Mouse (Mus musculus): ENCODE data around the gene Ppp2r2c. TPM values are rescaled to one million over a fixed set of nuclear protein-coding genes. Genes with fewer than 3 reads are reported as not detected.

The Ppp2r2c gene
- 11.3 and 12.2 TPM in 2 replicates for polyA plus RNA-seq (2015; fragmentation: Nextera tagmentation; extraction: Ambion mirVana)

- peaks cover 98% of the 10 kb centered on the region for H3K27me3 ChIP-seq
- H3K36me3 ChIP-seq, result no peaks in the 10 kb centered on the region
- peak within 1 kb of the TSS; percentile 63 for H3K4me2 ChIP-seq (replicated peaks)
- 0 out of 2 replicates have a peak, but pooled peaks cover 4% of the 10 kb centered on the region for H3K9me3 ChIP-seq
- H3K9ac ChIP-seq (replicated peaks), result peak within 1 kb of the TSS; percentile 72
- ATAC-seq, result peak; percentile 60
- peaks cover 23% of the 10 kb centered on the region; the same call in 1 of the 2 replicates for H3K4me1 ChIP-seq (replicated peaks)
- H3K4me3 ChIP-seq (replicated peaks), result peak within 1 kb of the TSS; percentile 56
- H3K27ac ChIP-seq, result peak within 1 kb of the TSS; percentile 20
- WGBS, result under 1% methylated on average over 80 of the region's 108 CpGs
Observed at GRCm38 (mm10) chr5:36868266-36869090, at the start of gene Ppp2r2c. Gene Ppp2r2c, plus strand, starts transcription at chr5:36868513.

GRCm38 (mm10) chr5:36819742-36820141 is 48.6 kb upstream of the Ppp2r2c start:
- Histone ChIP-seq H3K4me3 (replicated peaks) (no peak overlapping the region), H3K36me3 (peaks cover 29% of the 10 kb centered on the region), H3K27me3 (no peaks in the 10 kb centered on the region), H3K4me2 (replicated peaks) (no peak overlapping the region), H3K9ac (replicated peaks) (no peak overlapping the region), H3K9me3 (no peaks in the 10 kb centered on the region), H3K27ac (no peak overlapping the region), H3K4me1 (replicated peaks) (no peaks in the 10 kb centered on the region)
- 92% methylated on average over 5 of the region's 5 CpGs for WGBS
- ATAC-seq, result no peak

DNA sequence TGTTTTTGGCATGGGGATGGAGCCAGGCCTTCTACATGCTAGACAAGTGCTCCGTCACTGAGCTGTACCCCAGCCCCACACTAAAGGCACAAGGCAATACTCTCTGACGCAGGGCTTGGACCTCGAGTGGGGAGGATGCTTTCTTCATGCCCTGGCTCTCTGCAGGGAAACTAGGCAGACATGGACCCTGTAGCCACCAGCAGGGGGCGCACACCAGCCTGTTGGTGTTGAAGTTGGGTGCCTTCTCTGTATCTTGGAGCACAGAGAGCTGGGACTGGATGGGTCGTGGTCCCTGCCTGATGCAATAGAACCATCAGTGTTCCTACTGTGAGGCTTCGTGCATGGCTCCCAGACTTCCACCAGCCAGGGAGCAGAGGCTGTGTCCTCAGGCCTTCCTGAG is 48.2 kb upstream of the Ppp2r2c start:
- H3K4me1 ChIP-seq (replicated peaks), result no peaks in the 10 kb centered on the region
- no peak overlapping the region for H3K9ac ChIP-seq (replicated peaks)
- no peaks in the 10 kb centered on the region for H3K9me3 ChIP-seq
- no peak for ATAC-seq
- no peak overlapping the region for H3K4me3 ChIP-seq (replicated peaks)
- H3K27ac ChIP-seq, result no peak overlapping the region
- 42% methylated on average over 6 of the region's 6 CpGs for WGBS
- H3K36me3 ChIP-seq, result peaks cover 27% of the 10 kb centered on the region
- H3K27me3 ChIP-seq, result no peaks in the 10 kb centered on the region
- H3K4me2 ChIP-seq (replicated peaks), result no peak overlapping the region

GRCm38 (mm10) chr5:36822907-36823306 is 45.4 kb upstream of the Ppp2r2c start:
- Histone ChIP-seq H3K36me3 (peaks cover 45% of the 10 kb centered on the region), H3K27ac (no peak overlapping the region), H3K9ac (replicated peaks) (no peak overlapping the region), H3K4me1 (replicated peaks) (no peaks in the 10 kb centered on the region), H3K27me3 (no peaks in the 10 kb centered on the region), H3K4me3 (replicated peaks) (no peak overlapping the region), H3K9me3 (no peaks in the 10 kb centered on the region), H3K4me2 (replicated peaks) (no peak overlapping the region)
- ATAC-seq, result no peak
- WGBS, result 92% methylated on average over 4 of the region's 4 CpGs

GRCm38 (mm10) chr5:36829098-36829497 is 39.2 kb upstream of the Ppp2r2c start:
- ATAC-seq, result no peak
- WGBS, result 82% methylated on average over 4 of the region's 4 CpGs
- Histone ChIP-seq H3K4me2 (replicated peaks) (no peak overlapping the region), H3K27ac (no peak overlapping the region), H3K36me3 (peaks cover 19% of the 10 kb centered on the region), H3K9me3 (no peaks in the 10 kb centered on the region), H3K27me3 (no peaks in the 10 kb centered on the region), H3K4me1 (replicated peaks) (peaks cover 10% of the 10 kb centered on the region), H3K9ac (replicated peaks) (no peak overlapping the region), H3K4me3 (replicated peaks) (no peak overlapping the region)

- Histone ChIP-seq H3K4me2 (replicated peaks) (peak within 1 kb of the TSS; percentile 69), H3K36me3 (peaks cover 19% of the 10 kb centered on the region), H3K9ac (replicated peaks) (peak within 1 kb of the TSS; percentile 66), H3K27me3 (no peaks in the 10 kb centered on the region), H3K27ac (peak within 1 kb of the TSS; percentile 9; the same call in 1 of the 2 replicates), H3K4me3 (replicated peaks) (peak within 1 kb of the TSS; percentile 54), H3K4me1 (replicated peaks) (peaks cover 10% of the 10 kb centered on the region), H3K9me3 (no peaks in the 10 kb centered on the region)
- WGBS, result 3% methylated on average over 46 of the region's 46 CpGs
- peak; percentile 90 for ATAC-seq
Observed at GRCm38 (mm10) chr5:36829913-36830879, 38.1 kb upstream of the Ppp2r2c start, which contains the start of gene Man2b2. Gene Man2b2, minus strand, starts transcription at chr5:36830653.

GRCm38 (mm10) chr5:36831272-36831671 is 37.0 kb upstream of the Ppp2r2c start:
- Histone ChIP-seq H3K4me3 (replicated peaks) (no peak overlapping the region), H3K9ac (replicated peaks) (no peak overlapping the region), H3K27me3 (no peaks in the 10 kb centered on the region), H3K4me2 (replicated peaks) (peak overlapping the region; percentile 69; the same call in 1 of the 2 replicates), H3K4me1 (replicated peaks) (peaks cover 10% of the 10 kb centered on the region), H3K9me3 (no peaks in the 10 kb centered on the region), H3K27ac (no peak overlapping the region), H3K36me3 (0 out of 2 replicates have a peak, but pooled peaks cover 10% of the 10 kb centered on the region)
- WGBS, result 58% methylated on average over 7 of the region's 7 CpGs
- ATAC-seq, result 0 out of 2 replicates have a peak, but pooled peaks have one; percentile 14

- H3K4me3 ChIP-seq (replicated peaks), result no peak overlapping the region
- H3K9ac ChIP-seq (replicated peaks), result no peak overlapping the region
- no peak overlapping the region for H3K27ac ChIP-seq
- H3K4me1 ChIP-seq (replicated peaks), result peaks cover 3% of the 10 kb centered on the region
- peak; percentile 57; the same call in 1 of the 2 replicates for ATAC-seq
- H3K4me2 ChIP-seq (replicated peaks), result no peak overlapping the region
- WGBS, result 2% methylated on average over 6 of the region's 6 CpGs
- no peaks in the 10 kb centered on the region for H3K36me3 ChIP-seq
- H3K27me3 ChIP-seq, result 0 out of 2 replicates have a peak, but pooled peaks cover 5% of the 10 kb centered on the region
- H3K9me3 ChIP-seq, result no peaks in the 10 kb centered on the region
Observed at GRCm38 (mm10) chr5:36835933-36836332, 32.4 kb upstream of the Ppp2r2c start.

GRCm38 (mm10) chr5:36839032-36839431 is 29.3 kb upstream of the Ppp2r2c start:
- Histone ChIP-seq H3K9ac (replicated peaks) (0 out of 2 replicates have a peak overlapping the region, but pooled peaks have one; percentile 14), H3K27ac (no peak overlapping the region), H3K4me3 (replicated peaks) (no peak overlapping the region), H3K36me3 (no peaks in the 10 kb centered on the region), H3K27me3 (0 out of 2 replicates have a peak, but pooled peaks cover 5% of the 10 kb centered on the region), H3K4me2 (replicated peaks) (no peak overlapping the region), H3K9me3 (no peaks in the 10 kb centered on the region), H3K4me1 (replicated peaks) (no peaks in the 10 kb centered on the region)
- 96% methylated on average over 2 of the region's 2 CpGs for WGBS
- ATAC-seq, result no peak

GRCm38 (mm10) chr5:36839602-36840001 is 28.7 kb upstream of the Ppp2r2c start:
- Histone ChIP-seq H3K9ac (replicated peaks) (0 out of 2 replicates have a peak overlapping the region, but pooled peaks have one; percentile 14), H3K4me1 (replicated peaks) (0 out of 2 replicates have a peak, but pooled peaks cover 4% of the 10 kb centered on the region), H3K27me3 (0 out of 2 replicates have a peak, but pooled peaks cover 5% of the 10 kb centered on the region), H3K27ac (no peak overlapping the region), H3K36me3 (no peaks in the 10 kb centered on the region), H3K4me2 (replicated peaks) (no peak overlapping the region), H3K9me3 (no peaks in the 10 kb centered on the region), H3K4me3 (replicated peaks) (no peak overlapping the region)
- no peak for ATAC-seq
- 82% methylated on average over 8 of the region's 8 CpGs for WGBS

DNA sequence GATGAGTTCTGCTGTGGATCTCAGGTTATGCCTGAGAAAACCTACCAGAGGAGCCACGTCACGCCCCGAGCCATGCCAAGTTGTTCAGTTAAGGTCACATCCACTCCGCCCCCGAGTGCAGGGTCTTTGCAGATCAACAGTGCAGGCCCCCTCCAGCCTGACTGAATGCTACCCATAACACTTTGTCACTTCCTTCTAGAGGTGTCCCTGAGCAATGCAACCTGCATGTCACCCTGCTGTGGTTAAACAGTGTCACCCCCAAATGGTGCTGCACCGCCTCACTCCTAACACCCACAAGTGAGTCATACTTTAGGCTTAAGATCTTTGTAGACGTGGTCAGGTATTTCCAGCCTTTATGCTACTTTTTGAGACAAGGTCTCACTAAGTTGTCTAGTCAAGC is 28.2 kb upstream of the Ppp2r2c start:
- 0 out of 2 replicates have a peak, but pooled peaks cover 5% of the 10 kb centered on the region for H3K27me3 ChIP-seq
- H3K4me1 ChIP-seq (replicated peaks), result 0 out of 2 replicates have a peak, but pooled peaks cover 7% of the 10 kb centered on the region
- H3K36me3 ChIP-seq, result no peaks in the 10 kb centered on the region
- no peak overlapping the region for H3K9ac ChIP-seq (replicated peaks)
- H3K27ac ChIP-seq, result no peak overlapping the region
- 88% methylated on average over 7 of the region's 7 CpGs for WGBS
- H3K9me3 ChIP-seq, result no peaks in the 10 kb centered on the region
- H3K4me2 ChIP-seq (replicated peaks), result no peak overlapping the region
- H3K4me3 ChIP-seq (replicated peaks), result no peak overlapping the region
- ATAC-seq, result no peak

Measured in midbrain, embryonic 13.5 days (tissue).